Mouse (Mus musculus) forebrain, embryonic 10.5 days (tissue): ENCODE data around the gene Olfr960. TPM values are rescaled to one million over a fixed set of nuclear protein-coding genes. Genes with fewer than 3 reads are reported as not detected.

ENCODE experiments used
- DNase-seq: peaks from one replicate; pipeline ENCODE4 v3.0.0-alpha.2; 2017; ENCODE audit warnings: low spot score; ENCODE audit errors: extremely low spot score
- H3K27ac ChIP-seq: fragments of 300-500 bp; sonication (generic); 2 replicates; pipeline ENCODE4 v1.5.1; 2016; ENCODE audit warnings: mild to moderate bottlenecking
- H3K27me3 ChIP-seq: fragments of 300-500 bp; sonication (generic); 2 replicates; pipeline ENCODE4 v1.6.1; 2016; ENCODE audit warnings: mild to moderate bottlenecking; ENCODE audit not compliant: poor library complexity, severe bottlenecking
- H3K36me3 ChIP-seq: fragments of 300-500 bp; sonication (generic); replicated peaks from 2 replicates; pipeline ENCODE4 v1.6.1; 2016; ENCODE audit warnings: mild to moderate bottlenecking, moderate library complexity
- H3K4me1 ChIP-seq: fragments of 300-500 bp; sonication (generic); 2 replicates; pipeline ENCODE4 v1.6.1; 2016
- H3K4me3 ChIP-seq: fragments of 300-500 bp; sonication (generic); 2 replicates; pipeline ENCODE4 v1.5.1; 2016; ENCODE audit warnings: mild to moderate bottlenecking, moderate library complexity
- H3K9me3 ChIP-seq: fragments of 300-500 bp; sonication (generic); 2 replicates; pipeline ENCODE4 v1.6.1; 2016; ENCODE audit warnings: mild to moderate bottlenecking, moderate library complexity
- WGBS: fragments of 180-500 bp; shearing (Covaris S2); methylation state at CpG from one replicate; pipeline ENCODE4 v1.1.7; 2016; 5-methylcytosine and 5-hydroxymethylcytosine counted together
- polyA plus RNA-seq: library from polyadenylated mRNA; unstranded; fragments of >200 nt; fragmentation: Nextera tagmentation; extraction: Ambion mirVana; gene quantifications from 2 replicates; pipeline ENCODE4 v1.2.1, GENCODE M21; 2016

The Olfr960 gene
- polyA plus RNA-seq, 1 experiment from 2014 or later, result not detected

DNA sequence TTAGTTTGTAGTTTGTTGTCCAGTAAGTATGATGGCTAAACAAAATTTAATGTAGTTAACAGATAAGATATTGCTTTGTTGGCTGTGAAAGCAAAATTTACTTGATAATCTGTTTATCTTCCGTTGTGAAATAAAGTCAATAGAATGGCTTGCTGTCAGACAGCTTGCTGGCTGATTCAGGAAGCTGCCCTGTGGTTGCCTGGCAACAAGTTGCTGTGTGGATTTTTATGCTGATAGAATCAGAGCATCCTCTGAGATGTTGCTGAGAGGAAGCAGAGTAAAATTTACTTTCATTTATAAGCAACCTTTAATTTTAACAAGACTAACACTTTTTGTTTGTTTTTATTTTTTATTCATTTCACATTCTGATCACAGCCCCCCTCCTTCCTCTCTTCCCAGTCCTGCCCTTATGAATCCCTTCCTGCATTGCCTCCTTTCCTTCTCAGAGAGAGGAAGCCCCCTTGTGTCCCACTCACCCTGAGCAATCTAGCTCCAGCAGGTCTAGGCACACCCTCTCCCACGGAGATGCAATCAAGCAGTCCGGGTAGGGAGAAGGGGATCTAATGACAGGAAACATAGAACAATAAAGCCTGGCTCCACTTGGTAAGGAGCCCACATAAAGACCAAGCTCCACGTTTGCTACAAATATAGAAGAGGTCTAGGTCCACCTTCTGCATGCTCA lies 12.9 kb downstream of the Olfr960 start:
- Histone ChIP-seq H3K4me3 (no peak overlapping the region), H3K36me3 (no peaks in the 10 kb centered on the region), H3K27me3 (no peaks in the 10 kb centered on the region), H3K27ac (no peak overlapping the region), H3K9me3 (no peaks in the 10 kb centered on the region), H3K4me1 (no peaks in the 10 kb centered on the region)
- no peak for DNase-seq
- 52% methylated on average over 4 of the region's 4 CpGs for WGBS

DNA sequence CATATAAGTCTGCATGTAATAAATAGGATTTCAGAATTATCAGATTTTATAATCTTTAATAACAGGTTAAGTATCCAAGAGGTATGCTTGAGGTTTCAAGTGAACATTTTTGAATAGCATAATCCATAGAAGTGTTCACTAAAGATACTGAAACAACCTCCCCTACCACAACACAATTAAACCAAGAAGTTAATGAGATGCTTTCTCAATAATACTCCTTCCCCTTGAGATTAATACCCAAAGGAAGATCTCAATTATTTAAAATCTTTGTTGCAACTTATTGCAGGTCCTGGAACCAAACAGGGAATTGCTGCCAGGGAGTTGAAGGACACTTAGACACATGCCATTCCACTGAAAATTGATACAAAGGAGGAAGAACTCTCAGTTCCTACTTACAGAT lies 23.6 kb downstream of the Olfr960 start, which contains the start of gene Olfr961:
TSS of gene Olfr961 (plus strand) at position 301 of the 400 bp plus-strand sequence.
- H3K36me3 ChIP-seq, result no peaks in the 10 kb centered on the region
- H3K4me3 ChIP-seq, result no peak within 1 kb of the TSS
- no peak for DNase-seq
- H3K27me3 ChIP-seq, result no peaks in the 10 kb centered on the region
- no peaks in the 10 kb centered on the region for H3K9me3 ChIP-seq
- no peak within 1 kb of the TSS for H3K27ac ChIP-seq
- no peaks in the 10 kb centered on the region for H3K4me1 ChIP-seq

DNA sequence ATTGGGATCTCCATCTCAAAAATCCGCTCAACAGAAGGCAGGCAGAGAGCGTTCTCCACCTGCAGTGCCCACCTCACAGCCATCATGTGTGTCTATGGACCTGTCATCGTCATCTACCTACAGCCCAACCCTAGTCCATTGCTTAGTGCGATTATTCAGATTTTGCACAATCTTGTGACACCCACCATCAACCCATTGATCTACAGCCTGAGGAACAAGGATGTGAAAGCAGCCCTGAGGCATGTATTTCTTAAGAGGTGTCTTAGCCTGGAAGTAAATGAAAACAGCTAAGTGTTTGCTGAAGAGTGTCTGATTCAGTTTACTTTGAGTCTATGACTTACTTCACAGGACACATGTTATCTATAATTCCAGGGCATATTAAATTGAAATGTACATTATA lies 26.2 kb downstream of the Olfr960 start:
- H3K9me3 ChIP-seq, result no peaks in the 10 kb centered on the region
- H3K4me3 ChIP-seq, result no peak overlapping the region
- no peak overlapping the region for H3K27ac ChIP-seq
- no peaks in the 10 kb centered on the region for H3K27me3 ChIP-seq
- WGBS, result 93% methylated on average over 4 of the region's 4 CpGs
- no peak for DNase-seq
- H3K4me1 ChIP-seq, result no peaks in the 10 kb centered on the region
- no peaks in the 10 kb centered on the region for H3K36me3 ChIP-seq

DNA sequence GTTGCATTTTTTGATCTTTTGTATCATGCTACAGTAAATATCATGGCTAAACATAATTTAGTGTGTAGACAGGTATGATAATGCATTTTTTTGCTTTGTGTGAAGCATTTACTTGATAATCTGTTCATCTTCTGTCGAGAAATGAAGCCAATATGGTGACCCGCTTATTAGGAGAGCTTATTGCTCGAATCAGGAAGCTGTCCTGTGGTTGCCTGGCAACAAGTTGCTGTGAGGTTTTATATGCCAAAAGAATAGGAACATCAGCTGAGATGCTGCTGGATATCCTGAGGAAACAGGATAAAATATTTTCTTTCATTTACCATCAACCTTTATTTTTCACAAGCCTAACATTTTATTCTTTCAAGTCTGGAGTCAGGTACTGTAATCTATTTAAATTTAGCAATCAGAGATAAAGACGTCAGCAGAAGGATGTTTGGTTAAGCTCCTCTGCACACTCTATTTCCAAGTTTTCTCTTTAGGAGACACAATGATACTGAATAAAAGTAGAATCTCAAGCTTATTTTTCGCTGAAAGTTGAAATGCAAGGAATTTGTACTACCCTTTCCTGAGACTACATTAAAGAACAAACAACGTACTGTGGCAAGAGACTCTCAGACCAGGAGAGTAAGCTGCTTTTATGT lies 33.7 kb downstream of the Olfr960 start:
- WGBS, result 85% methylated on average over 6 of the region's 6 CpGs
- no peaks in the 10 kb centered on the region for H3K27me3 ChIP-seq
- no peak for DNase-seq
- H3K4me1 ChIP-seq, result no peaks in the 10 kb centered on the region
- H3K9me3 ChIP-seq, result no peaks in the 10 kb centered on the region
- H3K4me3 ChIP-seq, result no peak overlapping the region
- no peaks in the 10 kb centered on the region for H3K36me3 ChIP-seq
- no peak overlapping the region for H3K27ac ChIP-seq

DNA sequence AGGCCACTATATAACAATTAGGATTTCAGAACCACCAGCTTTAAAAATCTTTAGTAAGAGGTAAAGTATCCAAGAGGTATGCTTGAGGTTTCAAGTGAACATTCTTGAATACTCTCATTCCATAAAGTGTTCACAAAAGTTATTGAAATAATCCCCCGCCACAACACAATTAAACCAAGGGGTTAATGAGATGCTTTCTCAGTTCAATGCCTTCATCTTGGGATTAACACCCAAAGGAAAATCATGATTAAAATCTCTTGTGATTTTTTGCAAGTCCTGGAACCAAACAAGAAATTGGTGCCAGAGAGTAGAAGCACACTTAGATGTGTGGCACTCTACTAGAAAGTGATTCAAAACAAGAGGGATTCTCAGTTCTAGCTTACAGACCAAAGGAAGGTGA lies 45.7 kb downstream of the Olfr960 start, which contains the start of gene Olfr963:
TSS of gene Olfr963 (plus strand) at position 301 of the 400 bp plus-strand sequence.
- Histone ChIP-seq H3K27me3 (no peaks in the 10 kb centered on the region), H3K4me1 (no peaks in the 10 kb centered on the region), H3K4me3 (no peak within 1 kb of the TSS), H3K9me3 (peaks cover under 1% of the 10 kb centered on the region; the same call in 1 of the 2 replicates), H3K27ac (no peak within 1 kb of the TSS), H3K36me3 (no peaks in the 10 kb centered on the region)
- 85% methylated on average over 1 of the region's 1 CpGs for WGBS
- DNase-seq, result no peak

DNA sequence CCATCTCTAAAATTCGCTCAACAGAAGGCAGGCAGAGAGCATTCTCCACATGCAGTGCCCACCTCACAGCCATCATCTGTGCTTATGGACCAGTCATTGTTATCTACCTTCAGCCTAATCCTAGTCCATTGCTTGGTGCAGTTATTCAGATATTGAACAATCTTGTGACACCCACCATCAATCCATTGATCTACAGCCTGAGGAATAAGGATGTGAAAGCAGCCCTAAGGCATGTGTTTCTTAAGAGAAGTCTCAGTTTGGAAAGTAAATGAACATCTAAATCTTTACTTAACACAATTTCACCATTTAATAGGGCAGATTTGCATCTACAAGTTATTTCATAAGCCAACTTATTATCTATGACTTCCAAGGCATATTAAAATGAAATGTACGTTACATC lies 48.5 kb downstream of the Olfr960 start:
- H3K4me1 ChIP-seq, result no peaks in the 10 kb centered on the region
- H3K9me3 ChIP-seq, result no peaks in the 10 kb centered on the region
- no peak overlapping the region for H3K4me3 ChIP-seq
- 89% methylated on average over 2 of the region's 2 CpGs for WGBS
- H3K27me3 ChIP-seq, result no peaks in the 10 kb centered on the region
- DNase-seq, result no peak
- no peak overlapping the region for H3K27ac ChIP-seq
- no peaks in the 10 kb centered on the region for H3K36me3 ChIP-seq

Other genes starting within 250 kb of the Olfr960 start
- gene Olfr951, start 234.0 kb upstream of the Olfr960 start, polyA plus RNA-seq, result not detected in 2 replicates
- not detected in 2 replicates for gene Olfr952, start 194.2 kb upstream of the Olfr960 start, polyA plus RNA-seq
- gene Olfr954, start 164.7 kb upstream of the Olfr960 start, polyA plus RNA-seq, result not detected in 2 replicates
- gene Olfr955, start 149.4 kb upstream of the Olfr960 start, polyA plus RNA-seq, result not detected in 2 replicates
- gene Olfr44, start 127.4 kb upstream of the Olfr960 start, polyA plus RNA-seq, result not detected in 2 replicates
- gene Olfr957, start 105.6 kb upstream of the Olfr960 start, polyA plus RNA-seq, result not detected in 2 replicates
- not detected in 2 replicates for gene Olfr958, start 67.3 kb upstream of the Olfr960 start, polyA plus RNA-seq
- gene Olfr959, start 45.8 kb upstream of the Olfr960 start, polyA plus RNA-seq, result not detected in 2 replicates
- 4.0 and 4.2 TPM in 2 replicates for gene AW551984, start 17.0 kb upstream of the Olfr960 start, polyA plus RNA-seq
- gene Olfr148, start 10.7 kb upstream of the Olfr960 start, polyA plus RNA-seq, result not detected in 2 replicates
- not detected in 2 replicates for gene Olfr961, start 23.7 kb downstream of the Olfr960 start, polyA plus RNA-seq
- not detected in 2 replicates for gene Olfr963, start 45.8 kb downstream of the Olfr960 start, polyA plus RNA-seq
- not detected in 2 replicates for gene Olfr149, start 85.7 kb downstream of the Olfr960 start, polyA plus RNA-seq
- gene Olfr965, start 90.0 kb downstream of the Olfr960 start, polyA plus RNA-seq, result not detected in 2 replicates
- gene Olfr150, start 109.6 kb downstream of the Olfr960 start, polyA plus RNA-seq, result not detected in 2 replicates
- not detected in 2 replicates for gene Olfr967, start 124.9 kb downstream of the Olfr960 start, polyA plus RNA-seq
- not detected in 2 replicates for gene Olfr968, start 161.9 kb downstream of the Olfr960 start, polyA plus RNA-seq
- not detected in 2 replicates for gene Olfr969, start 169.6 kb downstream of the Olfr960 start, polyA plus RNA-seq
- gene Olfr970, start 187.5 kb downstream of the Olfr960 start, polyA plus RNA-seq, result not detected in 2 replicates
- gene Olfr971, start 215.5 kb downstream of the Olfr960 start, polyA plus RNA-seq, result not detected in 2 replicates
- not detected in 2 replicates for gene Olfr972, start 245.0 kb downstream of the Olfr960 start, polyA plus RNA-seq